Mouse (Mus musculus) heart, embryonic 11.5 days (tissue): ENCODE measurements around the gene Zmiz2. TPM values are rescaled to one million over a fixed set of nuclear protein-coding genes. Genes with fewer than 3 reads are reported as not detected.

Experiments
- ATAC-seq: fragments of 200-750 bp; cut with Nextera tagmentation; replicated peaks from 2 replicates; pipeline ENCODE4 v1.8.0; 2017; ENCODE audit warnings: moderate library complexity; ENCODE audit not compliant: insufficient number of reproducible peaks, low FRiP score, low TSS enrichment
- H3K27ac ChIP-seq: fragments of 300-500 bp; sonication (generic); 2 replicates; pipeline ENCODE4 v1.5.1; 2014; ENCODE audit warnings: mild to moderate bottlenecking, low read depth, low read length
- H3K27me3 ChIP-seq: fragments of 300-500 bp; sonication (generic); 2 replicates; pipeline ENCODE4 v1.6.1; 2014; ENCODE audit warnings: mild to moderate bottlenecking, low read length, mixed read lengths; ENCODE audit not compliant: control insufficient read depth, insufficient read depth
- H3K36me3 ChIP-seq: fragments of 300-500 bp; sonication (generic); 2 replicates; pipeline ENCODE4 v1.6.1; 2014; ENCODE audit warnings: mild to moderate bottlenecking, low read length, moderate library complexity, mixed read lengths; ENCODE audit not compliant: control insufficient read depth, insufficient read depth
- H3K4me1 ChIP-seq: fragments of 300-500 bp; sonication (generic); 2 replicates; pipeline ENCODE4 v1.6.1; 2014; ENCODE audit warnings: low read length; ENCODE audit not compliant: control insufficient read depth, insufficient read depth
- H3K4me2 ChIP-seq: fragments of 300-500 bp; sonication (generic); 2 replicates; pipeline ENCODE4 v1.6.1; 2014; ENCODE audit warnings: mild to moderate bottlenecking, moderate library complexity
- H3K4me3 ChIP-seq: fragments of 300-500 bp; sonication (generic); 2 replicates; pipeline ENCODE4 v1.5.1; 2014; ENCODE audit warnings: low read depth, low read length
- H3K9ac ChIP-seq: fragments of 300-500 bp; sonication (generic); 2 replicates; pipeline ENCODE4 v1.6.1; 2014; ENCODE audit warnings: mild to moderate bottlenecking, low read depth, low read length, moderate library complexity
- H3K9me3 ChIP-seq: fragments of 300-500 bp; sonication (generic); replicated peaks from 2 replicates; pipeline ENCODE4 v1.6.1; 2016; ENCODE audit warnings: low read length; ENCODE audit not compliant: control insufficient read depth
- WGBS: fragments of 180-500 bp; shearing (Covaris S2); extraction: QIAGEN DNeasy Blood & Tissue Kit; methylation state at CpG from one replicate; pipeline ENCODE4 v1.1.7; 2014; ENCODE audit not compliant: insufficient replicate concordance; 5-methylcytosine and 5-hydroxymethylcytosine counted together
- polyA plus RNA-seq: library from polyadenylated mRNA; unstranded; fragments of >200 nt; fragmentation: Nextera tagmentation; extraction: Ambion mirVana; gene quantifications from 2 replicates; pipeline ENCODE4 v1.2.1, GENCODE M21; 2014

Gene Zmiz2
- polyA plus RNA-seq, 1 experiment from 2014 or later: 7.9 TPM

GRCm38 (mm10) chr11:6390376-6391053 is 1.6 kb downstream of the Zmiz2 start:
- peak overlapping the region; percentile 67; the same call in 1 of the 2 replicates for H3K4me3 ChIP-seq
- H3K9me3 ChIP-seq: no peaks in the 10 kb centered on the region
- ATAC-seq: no peak
- WGBS: 86% methylated on average over 8 of the region's 8 CpGs
- no peaks in the 10 kb centered on the region for H3K27me3 ChIP-seq
- H3K9ac ChIP-seq: 0 out of 2 replicates have a peak overlapping the region, but pooled peaks have one; percentile 89
- peaks cover 9% of the 10 kb centered on the region for H3K36me3 ChIP-seq
- H3K4me2 ChIP-seq: peak overlapping the region; percentile 69
- H3K27ac ChIP-seq: no peak overlapping the region
- peaks cover 7% of the 10 kb centered on the region; the same call in 1 of the 2 replicates for H3K4me1 ChIP-seq

- no peaks in the 10 kb centered on the region for H3K27me3 ChIP-seq
- ATAC-seq: no peak
- H3K9me3 ChIP-seq: no peaks in the 10 kb centered on the region
- WGBS: 84% methylated on average over 8 of the region's 8 CpGs
- H3K4me3 ChIP-seq: no peak overlapping the region
- H3K36me3 ChIP-seq: peaks cover 16% of the 10 kb centered on the region
- H3K27ac ChIP-seq: no peak overlapping the region
- peaks cover 7% of the 10 kb centered on the region; the same call in 1 of the 2 replicates for H3K4me1 ChIP-seq
- H3K9ac ChIP-seq: no peak overlapping the region
- H3K4me2 ChIP-seq: no peak overlapping the region
Observed at GRCm38 (mm10) chr11:6391516-6392276, 2.8 kb downstream of the Zmiz2 start.

- Histone ChIP-seq H3K27me3 (no peaks in the 10 kb centered on the region), H3K36me3 (peaks cover 17% of the 10 kb centered on the region)
- WGBS: 70% methylated on average over 6 of the region's 6 CpGs
Observed at GRCm38 (mm10) chr11:6392857-6393256, 4.0 kb downstream of the Zmiz2 start.

GRCm38 (mm10) chr11:6393866-6394265 is 5.0 kb downstream of the Zmiz2 start:
- no peak for ATAC-seq
- Histone ChIP-seq H3K4me2 (no peak overlapping the region), H3K4me1 (peaks cover 7% of the 10 kb centered on the region; the same call in 1 of the 2 replicates), H3K9me3 (no peaks in the 10 kb centered on the region), H3K27me3 (no peaks in the 10 kb centered on the region), H3K36me3 (peaks cover 17% of the 10 kb centered on the region), H3K9ac (no peak overlapping the region), H3K27ac (no peak overlapping the region), H3K4me3 (no peak overlapping the region)
- 79% methylated on average over 1 of the region's 1 CpGs for WGBS

More at GRCm38 (mm10) chr11:6392857-6393256, 4.0 kb downstream of the Zmiz2 start:
- Histone ChIP-seq H3K4me1 (peaks cover 7% of the 10 kb centered on the region; the same call in 1 of the 2 replicates), H3K9me3 (no peaks in the 10 kb centered on the region), H3K4me3 (no peak overlapping the region), H3K9ac (no peak overlapping the region), H3K4me2 (no peak overlapping the region), H3K27ac (no peak overlapping the region)
- ATAC-seq: no peak

GRCm38 (mm10) chr11:6395565-6395964 is 6.7 kb downstream of the Zmiz2 start:
- Histone ChIP-seq H3K4me3 (no peak overlapping the region), H3K27me3 (no peaks in the 10 kb centered on the region), H3K9me3 (no peaks in the 10 kb centered on the region), H3K9ac (no peak overlapping the region), H3K4me2 (no peak overlapping the region), H3K36me3 (peaks cover 32% of the 10 kb centered on the region), H3K27ac (no peak overlapping the region), H3K4me1 (0 out of 2 replicates have a peak, but pooled peaks cover under 1% of the 10 kb centered on the region)
- no peak for ATAC-seq
- 89% methylated on average over 5 of the region's 5 CpGs for WGBS

- Histone ChIP-seq H3K36me3 (peaks cover 54% of the 10 kb centered on the region), H3K9me3 (no peaks in the 10 kb centered on the region), H3K4me3 (no peak overlapping the region), H3K27ac (no peak overlapping the region), H3K4me1 (no peaks in the 10 kb centered on the region), H3K27me3 (no peaks in the 10 kb centered on the region), H3K4me2 (no peak overlapping the region), H3K9ac (no peak overlapping the region)
- ATAC-seq: no peak
- WGBS: 91% methylated on average over 10 of the region's 10 CpGs
Observed at GRCm38 (mm10) chr11:6398141-6398540, 9.3 kb downstream of the Zmiz2 start.

- peaks cover 21% of the 10 kb centered on the region for H3K4me1 ChIP-seq
- 86% methylated on average over 19 of the region's 19 CpGs for WGBS
- no peak for ATAC-seq
- peaks cover 62% of the 10 kb centered on the region for H3K36me3 ChIP-seq
- H3K9me3 ChIP-seq: no peaks in the 10 kb centered on the region
- H3K27me3 ChIP-seq: no peaks in the 10 kb centered on the region
- H3K4me2 ChIP-seq: no peak overlapping the region
- H3K9ac ChIP-seq: no peak overlapping the region
- no peak overlapping the region for H3K27ac ChIP-seq
- no peak overlapping the region for H3K4me3 ChIP-seq
Observed at GRCm38 (mm10) chr11:6402515-6403510, 13.9 kb downstream of the Zmiz2 start.

GRCm38 (mm10) chr11:6403830-6404405 is 15.0 kb downstream of the Zmiz2 start:
- no peaks in the 10 kb centered on the region for H3K27me3 ChIP-seq
- no peak overlapping the region for H3K4me3 ChIP-seq
- peaks cover 62% of the 10 kb centered on the region for H3K36me3 ChIP-seq
- WGBS: 91% methylated on average over 5 of the region's 5 CpGs
- H3K9me3 ChIP-seq: no peaks in the 10 kb centered on the region
- H3K9ac ChIP-seq: no peak overlapping the region
- H3K4me2 ChIP-seq: no peak overlapping the region
- H3K4me1 ChIP-seq: peaks cover 21% of the 10 kb centered on the region
- no peak overlapping the region for H3K27ac ChIP-seq
- ATAC-seq: no peak
